Mouse (Mus musculus): Measurements from ENCODE around the gene Psmd3.
A peak's percentile ranks its signal among the peaks of the same experiment; 100 is the strongest.
"Not testable (repeated sequence)": the region's sequence is repeated elsewhere in the genome, so short reads cannot be mapped to it uniquely, and the experiment has no call there.

The Psmd3 gene

DNA sequence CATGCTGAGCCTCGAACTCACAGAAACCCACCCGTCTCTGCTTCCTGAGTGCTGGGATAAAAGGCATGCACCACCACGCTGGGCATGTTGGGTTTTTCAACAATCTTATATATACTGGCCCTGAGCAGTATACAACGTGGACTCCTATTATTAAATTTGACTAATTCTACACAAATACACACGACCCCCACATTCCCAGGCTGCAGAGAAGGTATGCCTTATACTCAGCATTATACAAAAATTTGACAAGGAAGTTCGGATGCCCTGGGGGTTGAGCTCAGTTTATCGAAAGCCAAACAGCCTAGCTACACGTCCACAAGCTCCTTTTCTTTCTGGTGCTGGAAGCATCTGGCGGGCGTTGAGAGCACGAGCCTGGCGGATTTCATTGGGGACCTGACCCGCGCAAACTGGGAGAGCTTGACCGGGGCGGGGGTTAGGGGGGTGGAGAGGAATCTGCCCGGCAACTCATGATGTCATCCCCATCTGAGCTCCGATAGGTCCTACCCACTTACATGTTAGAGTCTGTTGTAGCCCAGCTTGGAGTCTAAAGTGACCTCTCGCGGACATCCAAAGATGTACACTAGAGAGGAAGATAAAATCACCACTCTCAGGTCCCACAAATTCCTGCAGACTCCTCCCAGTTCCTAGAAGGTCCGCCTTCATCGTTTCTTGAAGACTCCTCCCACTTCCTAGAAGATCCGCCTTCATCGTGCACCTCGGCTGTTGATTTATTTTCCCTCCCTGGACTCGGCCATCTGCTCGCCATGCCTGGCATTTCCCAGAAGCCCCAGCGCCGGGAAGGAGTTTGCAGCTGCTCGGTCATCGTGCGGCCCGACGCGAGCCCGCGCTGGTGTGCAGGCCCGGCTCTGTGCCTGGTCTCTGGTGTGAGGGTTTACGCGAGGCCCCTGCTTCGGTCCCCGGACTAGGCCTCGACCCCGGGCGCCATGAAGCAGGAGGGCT, at the start of gene Psmd3:
Gene Psmd3 (plus strand): TSS at position 769 of the 960 bp plus-strand sequence.
- DNase-seq (ENCODE audit: low spot score) = peak; percentile 97

- DNase-seq (ENCODE audit: low spot score) = peak; percentile 55
Observed at GRCm38 (mm10) chr11:98635312-98635970, 46.9 kb upstream of the Psmd3 start.

- DNase-seq (ENCODE audit: low spot score) = no peak
Observed at GRCm38 (mm10) chr11:98637501-98637900, 44.9 kb upstream of the Psmd3 start.

GRCm38 (mm10) chr11:98640091-98640490, 42.3 kb upstream of the Psmd3 start:
- DNase-seq (ENCODE audit: low spot score) = no peak

DNA sequence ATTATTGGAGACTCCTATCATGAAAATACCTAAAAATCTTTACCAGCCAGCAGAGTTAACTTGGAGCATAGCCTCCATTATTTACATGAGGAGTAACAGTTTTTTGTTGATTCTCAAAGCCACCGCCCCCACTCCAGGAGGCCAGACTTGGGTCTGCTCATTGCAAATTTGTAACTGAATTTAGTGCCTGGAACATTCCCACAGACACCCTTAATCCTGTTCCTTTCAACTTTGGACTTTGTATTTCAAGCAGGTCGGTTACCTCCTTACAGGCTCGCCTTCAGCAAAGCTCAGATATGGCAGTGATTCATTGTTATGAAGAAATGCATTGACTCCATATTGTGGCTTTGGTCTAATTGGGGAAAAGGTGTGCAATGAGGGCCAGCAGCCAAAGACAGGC, 37.6 kb upstream of the Psmd3 start:
- no peak for DNase-seq (ENCODE audit: low spot score)

GRCm38 (mm10) chr11:98645946-98646345, 36.4 kb upstream of the Psmd3 start:
- DNase-seq (ENCODE audit: low spot score) = no peak

DNA sequence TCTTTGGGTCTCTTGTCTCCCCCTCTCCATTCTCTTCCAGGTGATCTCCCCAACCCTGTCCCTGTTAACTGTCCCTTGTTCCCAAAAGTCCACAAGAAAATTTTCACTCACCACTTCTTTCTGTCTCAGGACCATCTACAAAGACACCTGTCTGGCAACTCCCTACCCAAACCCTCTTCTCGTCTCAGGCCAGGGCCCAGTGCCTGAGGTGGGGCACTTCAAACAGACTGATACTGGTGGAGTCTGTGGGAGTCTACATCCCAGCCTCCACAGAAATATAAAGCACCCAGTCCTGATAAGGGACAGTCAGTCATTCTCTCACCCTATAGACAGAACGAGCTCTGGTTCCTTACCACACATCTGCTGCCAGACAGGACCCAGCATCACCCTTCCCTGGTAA, 35.9 kb upstream of the Psmd3 start, which contains the start of gene Gsdma2:
Gene Gsdma2 (plus strand): TSS at position 301 of the 400 bp plus-strand sequence.
- no peak for DNase-seq (ENCODE audit: low spot score)

DNA sequence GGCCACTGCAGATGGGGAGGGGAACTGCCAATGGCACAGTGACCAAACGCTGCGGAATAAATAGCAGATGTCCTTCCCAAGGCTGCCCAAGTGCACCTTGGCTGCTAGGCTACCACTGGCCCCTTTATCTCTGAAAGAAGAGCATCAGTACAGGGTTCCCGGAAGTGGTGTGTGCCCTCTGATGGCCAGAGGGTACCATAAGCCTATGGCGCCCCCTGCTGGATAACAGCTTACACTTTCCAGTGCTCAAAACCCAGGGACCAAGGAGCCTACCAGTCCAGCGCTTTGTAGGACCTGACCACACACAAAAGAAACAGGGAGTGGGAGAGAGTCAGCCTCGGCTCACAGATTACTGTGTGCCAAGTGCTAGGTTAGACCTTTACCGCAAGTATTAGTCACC, 27.3 kb upstream of the Psmd3 start:
- peak; percentile 66 for DNase-seq (ENCODE audit: low spot score)

DNA sequence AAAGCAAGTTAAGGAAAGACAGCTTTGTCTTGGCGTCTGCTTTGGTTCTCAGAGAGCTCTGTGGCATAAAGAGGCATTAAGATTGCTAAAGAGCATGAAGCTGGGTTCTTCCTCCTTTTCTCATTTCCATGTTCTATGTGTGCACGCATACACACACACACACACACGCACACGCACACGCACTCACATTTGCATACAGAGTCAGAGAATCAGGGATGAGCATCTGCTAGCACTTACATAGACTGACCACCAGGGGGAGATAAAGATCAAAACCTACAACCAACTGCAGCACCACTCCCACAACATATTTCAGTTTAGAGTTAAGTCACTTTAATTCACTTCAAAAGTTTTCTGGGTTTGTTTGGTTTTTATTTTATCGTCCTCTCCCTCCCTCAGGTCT, 21.8 kb upstream of the Psmd3 start:
- DNase-seq (ENCODE audit: low spot score) = no peak

GRCm38 (mm10) chr11:98664091-98664490, 18.3 kb upstream of the Psmd3 start, which contains the start of gene Gsdma:
Gene Gsdma, plus strand, starts transcription at chr11:98664351.
- no peak for DNase-seq (ENCODE audit: low spot score)

DNA sequence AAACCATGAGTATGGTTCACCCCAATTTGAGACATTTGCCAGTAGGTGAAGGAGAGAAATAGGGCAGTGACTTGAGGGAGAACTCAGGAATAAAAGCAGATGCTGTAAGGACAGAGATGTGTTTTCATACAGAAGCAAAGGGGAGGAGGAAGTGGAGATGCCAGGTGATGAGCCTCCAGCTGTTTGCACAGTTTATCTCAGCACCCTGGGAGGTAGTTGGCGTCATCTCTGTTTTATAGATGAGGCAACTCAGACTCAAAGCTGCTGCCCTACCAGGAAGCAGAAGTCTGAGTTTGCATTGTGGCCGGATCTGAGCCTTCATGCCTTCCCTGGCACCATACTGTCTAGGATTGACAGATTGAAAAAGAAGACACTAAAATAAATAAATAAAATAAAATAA, 13.4 kb upstream of the Psmd3 start:
- DNase-seq (ENCODE audit: low spot score) = no peak

GRCm38 (mm10) chr11:98671284-98671815, 11.0 kb upstream of the Psmd3 start:
- DNase-seq (ENCODE audit: low spot score) = no peak

- DNase-seq (ENCODE audit: low spot score) = no peak
Observed at GRCm38 (mm10) chr11:98671857-98672256, 10.5 kb upstream of the Psmd3 start.

DNA sequence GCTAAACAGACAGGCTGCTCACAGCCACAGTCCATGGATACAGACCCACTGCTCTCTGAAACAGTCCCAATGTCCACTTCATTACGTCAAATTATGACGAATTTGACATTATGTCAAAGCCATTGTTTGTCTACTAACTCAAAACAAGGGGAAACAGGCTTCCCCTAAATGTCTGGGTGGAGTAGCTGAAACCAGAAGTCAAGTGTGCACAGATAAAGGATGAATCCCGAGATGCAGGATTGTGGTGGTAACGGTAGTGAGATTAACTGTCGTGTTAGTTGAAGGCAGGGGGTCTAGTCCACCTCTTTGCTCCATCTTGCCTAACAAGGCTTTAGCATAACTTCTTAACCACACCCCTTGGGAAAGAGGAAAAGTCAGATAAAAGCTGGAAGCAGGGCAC, 9.9 kb upstream of the Psmd3 start:
- no peak for DNase-seq (ENCODE audit: low spot score)

DNA sequence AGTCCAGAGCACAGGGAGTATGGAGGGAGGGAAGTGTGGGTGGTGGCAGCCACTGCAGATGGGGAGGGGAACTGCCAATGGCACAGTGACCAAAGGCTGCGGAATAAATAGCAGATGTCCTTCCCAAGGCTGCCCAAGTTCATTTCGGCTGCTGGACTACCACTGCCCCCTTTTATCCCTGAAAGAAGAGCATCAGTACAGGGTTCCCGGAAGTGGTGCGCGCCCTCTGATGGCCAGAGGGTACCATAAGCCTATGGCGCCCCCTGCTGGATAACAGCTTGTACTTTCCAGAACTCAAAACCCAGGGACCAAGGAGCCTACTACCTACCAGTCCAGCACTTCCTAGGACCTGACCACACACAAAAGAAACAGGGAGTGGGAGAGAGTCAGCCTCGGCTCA, 9.2 kb upstream of the Psmd3 start:
- peak; percentile 71 for DNase-seq (ENCODE audit: low spot score)

DNA sequence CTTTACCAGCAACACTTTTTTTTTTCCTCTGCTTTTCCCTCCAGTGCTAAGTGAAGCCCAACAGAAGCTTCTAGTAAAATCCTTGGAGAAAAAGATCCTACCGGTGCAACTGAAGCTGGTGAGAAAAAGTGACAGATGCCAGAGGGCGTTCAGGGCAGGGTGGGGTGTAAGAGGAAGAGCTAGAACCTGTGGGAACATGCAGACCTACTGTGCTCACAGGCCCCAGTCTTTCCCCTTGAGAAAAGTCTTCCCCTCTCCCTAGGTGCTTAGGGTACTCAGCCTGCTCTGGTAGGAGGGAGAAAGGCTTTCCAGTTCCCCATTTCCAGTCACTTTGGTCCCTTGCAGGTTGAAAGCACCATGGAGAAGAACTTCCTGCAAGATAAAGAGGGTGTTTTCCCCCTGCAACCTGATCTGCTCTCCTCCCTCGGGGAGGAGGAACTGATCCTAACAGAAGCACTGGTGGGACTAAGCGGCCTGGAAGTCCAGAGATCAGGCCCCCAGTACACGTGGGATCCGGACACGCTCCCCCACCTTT, 6.5 kb upstream of the Psmd3 start:
- no peak for DNase-seq (ENCODE audit: low spot score)

- no peak for DNase-seq (ENCODE audit: low spot score)
Observed at GRCm38 (mm10) chr11:98680023-98680422, 2.3 kb upstream of the Psmd3 start.

- DNase-seq (ENCODE audit: low spot score) = not testable (repeated sequence)
Observed at GRCm38 (mm10) chr11:98680595-98680994, 1.8 kb upstream of the Psmd3 start.

GRCm38 (mm10) chr11:98681186-98681585, 1.2 kb upstream of the Psmd3 start:
- no peak for DNase-seq (ENCODE audit: low spot score)

GRCm38 (mm10) chr11:98682811-98683210, 457 bp downstream of the Psmd3 start:
- DNase-seq (ENCODE audit: low spot score) = no peak

DNA sequence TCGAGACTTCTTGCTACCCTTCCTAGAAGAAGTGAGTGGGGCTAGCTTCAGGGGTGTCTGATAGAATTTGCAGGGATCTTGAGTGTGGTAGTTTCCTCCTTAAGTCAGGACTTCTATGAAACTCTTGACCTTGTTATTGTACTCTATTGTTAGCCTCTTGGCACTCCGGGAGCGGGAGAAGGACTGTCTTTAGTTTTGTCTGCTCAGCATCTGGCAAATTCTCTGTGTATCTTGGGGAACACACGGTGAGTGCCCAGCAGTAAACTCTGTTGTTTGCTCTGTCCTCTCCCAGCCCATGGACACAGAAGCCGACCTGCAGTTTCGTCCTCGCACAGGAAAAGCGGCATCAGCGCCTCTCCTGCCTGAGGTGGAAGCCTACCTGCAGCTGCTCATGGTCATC, 3.3 kb downstream of the Psmd3 start:
- DNase-seq (ENCODE audit: low spot score) = no peak

GRCm38 (mm10) chr11:98686976-98687375, 4.6 kb downstream of the Psmd3 start:
- no peak for DNase-seq (ENCODE audit: low spot score)

DNA sequence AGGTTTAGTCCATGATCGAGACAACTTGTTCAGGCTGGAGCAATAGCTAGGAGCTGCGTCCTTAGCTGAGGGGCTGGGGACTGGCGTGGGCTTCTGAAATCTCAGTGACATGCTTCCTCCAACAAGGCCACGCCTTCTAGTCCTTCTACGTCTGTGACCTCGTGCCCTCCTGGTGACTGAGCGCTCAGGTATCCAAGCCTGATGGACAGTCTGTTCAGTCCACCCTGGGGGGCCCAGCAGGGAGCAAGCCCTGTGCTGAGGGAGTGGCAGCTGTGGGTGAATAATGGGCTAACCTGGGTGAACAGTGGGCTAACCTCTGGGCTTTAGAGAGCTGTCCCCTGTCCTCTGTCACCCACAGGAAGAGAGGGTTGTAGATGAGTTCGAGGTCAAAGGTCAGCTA, 5.7 kb downstream of the Psmd3 start:
- no peak for DNase-seq (ENCODE audit: low spot score)
